Mouse (Mus musculus): ENCODE measurements around the gene Hdac5. TPM values are rescaled to one million over a fixed set of nuclear protein-coding genes. Genes with fewer than 3 reads are reported as not detected.

Hdac5 gene
- total and polyA plus RNA-seq, 2 experiments from 2014 or later: 69.4 to 170 TPM

- H3K4me2 ChIP-seq (ENCODE audit: low read depth): 0 out of 2 replicates have a peak overlapping the region, but pooled peaks have one; percentile 13
- no peak overlapping the region for H3K9ac ChIP-seq
- DNase-seq (no peak), ATAC-seq (0 out of 2 replicates have a peak, but pooled peaks have one; percentile 5)
- H3K27me3 ChIP-seq (ENCODE audit: insufficient read depth, low read length): no peaks in the 10 kb centered on the region
- H3K4me3 ChIP-seq (ENCODE audit: low read depth, low read length): no peak overlapping the region
- no peak for TF ChIP-seq CTCF (IDR thresholded peaks at IDR 0.05; ENCODE audit: low read depth)
- H3K27ac ChIP-seq (ENCODE audit: low read depth, low read length): no peak overlapping the region
- H3K9me3 ChIP-seq (ENCODE audit: low read length): no peaks in the 10 kb centered on the region
- H3K36me3 ChIP-seq (ENCODE audit: insufficient read depth): no peaks in the 10 kb centered on the region
- whole genome bisulfite sequencing: 77% methylated on average over 8 of the region's 8 CpGs
- H3K4me1 ChIP-seq (ENCODE audit: insufficient read depth): no peaks in the 10 kb centered on the region
Measured at GRCm38 (mm10) chr11:102266631-102267355, 36.8 kb upstream of the Hdac5 start.

DNA sequence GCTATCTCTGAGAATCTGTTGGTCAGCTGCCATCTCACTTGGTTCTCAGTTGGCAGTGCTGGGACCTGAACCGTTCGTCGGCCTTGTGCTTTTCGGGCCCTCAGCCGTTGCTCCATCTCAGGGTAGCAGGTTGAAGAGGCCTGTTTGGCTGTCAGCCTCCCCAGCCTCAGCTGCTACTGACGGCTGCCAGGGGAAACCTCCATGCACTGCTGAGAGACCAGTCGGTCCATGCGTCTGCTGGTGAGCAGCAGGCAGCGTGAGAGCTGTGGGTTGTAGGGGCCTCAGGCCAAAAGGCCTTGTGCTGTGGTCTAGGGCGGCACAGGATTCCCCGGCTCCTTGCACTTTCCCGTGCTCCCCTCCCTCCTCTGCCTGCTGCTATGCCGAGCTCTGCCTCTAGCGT is 35.9 kb upstream of the Hdac5 start:
- no peak for TF ChIP-seq CTCF (IDR thresholded peaks at IDR 0.05; ENCODE audit: low read depth)
- Histone ChIP-seq H3K27me3 (ENCODE audit: insufficient read depth, low read length) (no peaks in the 10 kb centered on the region), H3K36me3 (ENCODE audit: insufficient read depth) (no peaks in the 10 kb centered on the region), H3K4me2 (ENCODE audit: low read depth) (no peak overlapping the region), H3K4me1 (ENCODE audit: insufficient read depth) (no peaks in the 10 kb centered on the region), H3K9me3 (ENCODE audit: low read length) (no peaks in the 10 kb centered on the region), H3K27ac (ENCODE audit: low read depth, low read length) (no peak overlapping the region), H3K9ac (no peak overlapping the region), H3K4me3 (ENCODE audit: low read depth, low read length) (no peak overlapping the region)
- ATAC-seq (no peak), DNase-seq (no peak)
- 61% methylated on average over 14 of the region's 14 CpGs for WGBS

DNA sequence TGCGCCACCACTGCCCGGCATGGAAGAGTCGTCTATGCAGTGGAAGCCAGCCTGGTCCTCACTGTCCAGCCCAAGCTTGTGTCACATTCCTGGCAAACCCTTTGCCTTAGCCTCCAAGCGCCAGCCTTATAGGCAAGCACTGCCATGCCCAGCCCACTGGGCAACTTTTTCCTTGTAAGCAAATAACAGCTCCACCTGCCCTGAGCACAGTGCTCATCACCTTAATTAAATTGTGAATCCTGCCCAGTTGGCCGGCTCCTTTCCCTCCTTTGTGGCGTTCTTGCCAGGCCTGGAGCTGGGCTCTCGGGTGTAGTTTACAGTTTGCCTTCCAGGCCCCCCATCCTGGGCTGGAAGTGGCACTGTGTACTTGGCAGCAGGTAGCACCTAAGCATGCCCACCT is 33.2 kb upstream of the Hdac5 start:
- TF ChIP-seq CTCF (IDR thresholded peaks at IDR 0.05; ENCODE audit: low read depth): no peak
- no peak overlapping the region for H3K4me2 ChIP-seq (ENCODE audit: low read depth)
- ATAC-seq: no peak
- H3K4me1 ChIP-seq (ENCODE audit: insufficient read depth): no peaks in the 10 kb centered on the region
- H3K9me3 ChIP-seq (ENCODE audit: low read length): no peaks in the 10 kb centered on the region
- WGBS: 90% methylated on average over 7 of the region's 7 CpGs
- no peaks in the 10 kb centered on the region for H3K36me3 ChIP-seq (ENCODE audit: insufficient read depth)
- no peak overlapping the region for H3K27ac ChIP-seq (ENCODE audit: low read depth, low read length)
- no peak overlapping the region for H3K4me3 ChIP-seq (ENCODE audit: low read depth, low read length)
- H3K27me3 ChIP-seq (ENCODE audit: insufficient read depth, low read length): no peaks in the 10 kb centered on the region
- no peak overlapping the region for H3K9ac ChIP-seq
- no peak for DNase-seq

- H3K27me3 ChIP-seq (ENCODE audit: insufficient read depth, low read length): no peaks in the 10 kb centered on the region
- no peak for ATAC-seq
- no peak for DNase-seq
- no peak overlapping the region for H3K4me3 ChIP-seq (ENCODE audit: low read depth, low read length)
- no peak; the same call in 1 of the 2 replicates for TF ChIP-seq CTCF (IDR thresholded peaks at IDR 0.05; ENCODE audit: low read depth)
- H3K9ac ChIP-seq: no peak overlapping the region
- H3K4me2 ChIP-seq (ENCODE audit: low read depth): no peak overlapping the region
- H3K4me1 ChIP-seq (ENCODE audit: insufficient read depth): no peaks in the 10 kb centered on the region
- no peaks in the 10 kb centered on the region for H3K36me3 ChIP-seq (ENCODE audit: insufficient read depth)
- 90% methylated on average over 3 of the region's 3 CpGs for WGBS
- H3K27ac ChIP-seq (ENCODE audit: low read depth, low read length): no peak overlapping the region
- H3K9me3 ChIP-seq (ENCODE audit: low read length): no peaks in the 10 kb centered on the region
Measured at GRCm38 (mm10) chr11:102258521-102258920, 28.6 kb upstream of the Hdac5 start.

DNA sequence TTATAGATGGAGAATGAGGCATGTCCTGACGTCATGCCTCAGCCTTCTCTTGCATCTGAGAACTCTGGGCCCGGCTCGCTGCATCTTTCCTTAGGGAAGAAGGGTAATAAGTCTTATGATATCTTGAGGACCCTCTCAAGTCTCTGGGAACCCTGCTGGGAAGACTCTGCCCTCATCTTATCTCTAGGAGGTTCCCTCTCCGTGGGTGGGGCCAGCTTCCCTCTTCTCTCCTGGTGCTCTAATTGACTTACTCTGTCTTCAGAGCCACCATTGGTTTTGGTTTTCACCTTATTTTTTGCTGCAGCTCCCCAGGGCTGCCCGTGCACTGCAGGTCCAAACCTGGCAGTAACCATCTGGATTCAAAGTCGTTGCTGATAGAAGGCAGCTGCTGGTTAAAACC is 28.1 kb upstream of the Hdac5 start:
- no peak for TF ChIP-seq CTCF (IDR thresholded peaks at IDR 0.05; ENCODE audit: low read depth)
- 88% methylated on average over 6 of the region's 6 CpGs for WGBS
- H3K27ac ChIP-seq (ENCODE audit: low read depth, low read length): no peak overlapping the region

DNA sequence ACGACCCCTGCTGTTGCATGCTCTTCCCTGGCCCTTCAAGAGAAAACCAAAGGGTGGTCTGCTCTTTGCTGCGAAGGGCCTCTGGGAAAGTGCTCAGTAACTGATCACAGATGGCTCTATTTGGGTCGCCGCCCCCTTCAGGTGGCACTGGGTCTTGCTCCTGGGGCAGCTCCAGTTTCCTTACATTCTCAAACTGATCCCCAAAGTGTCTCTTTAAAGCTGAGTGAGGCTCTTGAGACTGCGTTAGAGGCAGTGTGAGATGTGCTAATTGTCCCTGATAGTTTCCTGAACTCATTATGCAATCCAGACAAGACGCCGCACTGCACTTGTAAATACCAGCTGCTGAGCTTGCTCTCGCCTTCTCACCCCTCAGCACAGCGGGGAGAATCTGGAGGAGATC is 27.5 kb upstream of the Hdac5 start:
- Histone ChIP-seq H3K27me3 (ENCODE audit: insufficient read depth, low read length) (no peaks in the 10 kb centered on the region), H3K4me3 (ENCODE audit: low read depth, low read length) (no peak overlapping the region), H3K27ac (ENCODE audit: low read depth, low read length) (0 out of 2 replicates have a peak overlapping the region, but pooled peaks have one; percentile 21), H3K4me2 (ENCODE audit: low read depth) (no peak overlapping the region), H3K9me3 (ENCODE audit: low read length) (no peaks in the 10 kb centered on the region), H3K36me3 (ENCODE audit: insufficient read depth) (no peaks in the 10 kb centered on the region), H3K4me1 (ENCODE audit: insufficient read depth) (no peaks in the 10 kb centered on the region), H3K9ac (no peak overlapping the region)
- peak; percentile 49 for TF ChIP-seq CTCF (IDR thresholded peaks at IDR 0.05; ENCODE audit: low read depth)
- 24% methylated on average over 9 of the region's 9 CpGs for WGBS
- ATAC-seq: peak; percentile 48
- DNase-seq: peak; percentile 41

More for the DNA sequence above, 28.1 kb upstream of the Hdac5 start:
- no peak overlapping the region for H3K9ac ChIP-seq
- no peaks in the 10 kb centered on the region for H3K27me3 ChIP-seq (ENCODE audit: insufficient read depth, low read length)
- H3K9me3 ChIP-seq (ENCODE audit: low read length): no peaks in the 10 kb centered on the region
- DNase-seq: no peak
- no peaks in the 10 kb centered on the region for H3K36me3 ChIP-seq (ENCODE audit: insufficient read depth)
- no peak overlapping the region for H3K4me3 ChIP-seq (ENCODE audit: low read depth, low read length)
- no peaks in the 10 kb centered on the region for H3K4me1 ChIP-seq (ENCODE audit: insufficient read depth)
- H3K4me2 ChIP-seq (ENCODE audit: low read depth): no peak overlapping the region
- no peak for ATAC-seq

GRCm38 (mm10) chr11:102249351-102250090 is 19.6 kb upstream of the Hdac5 start:
- Histone ChIP-seq H3K9me3 (ENCODE audit: low read length) (no peaks in the 10 kb centered on the region), H3K9ac (no peak overlapping the region), H3K27me3 (ENCODE audit: insufficient read depth, low read length) (no peaks in the 10 kb centered on the region), H3K4me3 (ENCODE audit: low read depth, low read length) (peak overlapping the region; percentile 44), H3K27ac (ENCODE audit: low read depth, low read length) (no peak overlapping the region), H3K4me1 (ENCODE audit: insufficient read depth) (peaks cover 6% of the 10 kb centered on the region; the same call in 1 of the 2 replicates), H3K4me2 (ENCODE audit: low read depth) (peak overlapping the region; percentile 92), H3K36me3 (ENCODE audit: insufficient read depth) (no peaks in the 10 kb centered on the region)
- no peak for DNase-seq
- WGBS: 16% methylated on average over 9 of the region's 9 CpGs
- no peak for TF ChIP-seq CTCF (IDR thresholded peaks at IDR 0.05; ENCODE audit: low read depth)
- ATAC-seq: no peak

All from forebrain, postnatal 0 days (tissue).